ENCODE assay signal across 18 mouse cellular contexts in the genomic region with DNA sequence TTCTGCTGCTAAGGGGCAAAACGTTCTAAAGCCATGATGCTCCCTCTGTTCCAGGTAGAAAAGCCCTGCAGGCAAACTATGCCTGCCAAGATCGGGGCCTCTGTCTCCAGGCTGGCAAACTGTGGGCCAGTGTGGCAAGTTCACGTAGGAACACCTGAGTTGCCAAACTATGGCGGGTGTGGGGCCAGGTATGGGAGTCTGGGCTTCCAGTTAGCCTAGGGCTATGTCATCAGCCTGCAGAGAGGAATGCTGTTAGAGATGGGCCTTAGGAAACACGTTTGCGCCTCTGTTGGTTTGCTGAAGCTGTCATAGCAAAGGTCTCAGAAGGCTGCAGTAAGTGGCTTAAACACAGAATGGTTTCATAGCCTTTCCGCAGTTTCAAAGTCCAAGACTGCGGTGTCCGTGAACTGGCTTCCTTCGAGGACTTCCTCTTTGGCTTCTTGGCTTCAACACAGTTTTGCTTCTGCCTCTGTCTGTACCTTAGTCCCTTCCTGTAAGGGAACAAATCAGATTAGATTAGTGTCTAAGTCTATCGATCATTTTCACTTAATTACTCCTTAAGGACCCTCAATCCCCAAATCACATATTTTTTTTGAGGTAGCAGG.
DNase-seq lines count a peak whose midpoint lies in the region; ATAC-seq and TF ChIP-seq lines count a peak whose summit lies in the region.
"Had no signal": no experiment of that assay in that cellular context is flagged by ENCODE, and none has a peak within 500 bp of the region (broad histone marks: within the 10 kb centered on the region; RNA-seq: fewer than 3 reads in every experiment).

No protein-coding gene starts in this region.

- no peak for DNase-seq in frontal cortex, postnatal 36 days (ENCODE audit: low spot score in 2 of 2)
- DNase-seq in layer of hippocampus, adult 11-12 months (ENCODE audit: low spot score), result peak; percentile 18
- no peak for DNase-seq in layer of hippocampus, adult 9-10 months (ENCODE audit: low spot score)
- DNase-seq in B cell, adult 2 months, result no peak
- no peak for DNase-seq in thymus, postnatal 25 days
- DNase-seq: cerebellum, adult 2 months; embryo, embryonic 11 days; kidney, postnatal 14 days; spleen, adult 18-20 months had no signal

- peak overlapping the region; percentile 56 for H3K27ac ChIP-seq in bone marrow macrophage, adult 2 months (ENCODE audit: insufficient read depth, low read depth, low read length)
- peak overlapping the region; percentile 46 for H3K27ac ChIP-seq in macrophage
- H3K27ac ChIP-seq: forebrain, embryonic 13.5 days; hindbrain, embryonic 12.5 days; limb, embryonic 13.5 days; stomach, embryonic 15.5 days had no signal

- 25% methylated on average over 11 of the region's 11 CpGs for WGBS in macrophage (ENCODE audit: missing documents)

- H3K4me3 ChIP-seq in bone marrow macrophage, adult 2 months (ENCODE audit: insufficient read depth, low read length), result no peak overlapping the region
- no peak overlapping the region for H3K4me3 ChIP-seq in macrophage (ENCODE audit: inconsistent target)
- H3K4me3 ChIP-seq: forebrain, embryonic 13.5 days; hindbrain, embryonic 12.5 days; limb, embryonic 13.5 days; stomach, embryonic 15.5 days had no signal

- TF ChIP-seq POLR2A in bone marrow macrophage, adult 2 months (IDR thresholded peaks at IDR 0.05; ENCODE audit: borderline replicate concordance, low read depth, low read length), result no peak

- peaks cover 17% of the 10 kb centered on the region for H3K4me1 ChIP-seq in bone marrow macrophage, adult 2 months (ENCODE audit: control insufficient read depth, insufficient read depth, low read length)
- H3K4me1 ChIP-seq: forebrain, embryonic 13.5 days; hindbrain, embryonic 12.5 days; stomach, embryonic 15.5 days had no signal

- ATAC-seq in frontal cortex, adult (ENCODE audit: low TSS enrichment), result peak; percentile 41; the same call in 1 of the 2 replicates
- ATAC-seq: forebrain, embryonic 13.5 days; intestine, embryonic 16.5 days; lung, postnatal 0 days had no signal

- H3K79me2 ChIP-seq in macrophage (ENCODE audit: inconsistent target), result no peaks in the 10 kb centered on the region

- TF ChIP-seq CTCF in bone marrow macrophage, adult 2 months (IDR thresholded peaks at IDR 0.05; ENCODE audit: low read depth, low read length), result no peak

- H3K36me3 ChIP-seq in macrophage (ENCODE audit: inconsistent target), result no peaks in the 10 kb centered on the region
- H3K36me3 ChIP-seq: hindbrain, embryonic 12.5 days; limb, embryonic 13.5 days; stomach, embryonic 15.5 days had no signal
